28 mouse cellular contexts compared by ENCODE assay signal in genomic region chr12:118147521-118148033, GRCm38 (mm10). TPM values are rescaled to one million over a fixed set of nuclear protein-coding genes. Genes with fewer than 3 reads are reported as not detected.
DNase-seq lines count a peak whose midpoint lies in the region; ATAC-seq and TF ChIP-seq lines count a peak whose summit lies in the region.
"Had no signal": no experiment of that assay in that cellular context is flagged by ENCODE, and none has a peak within 500 bp of the region (broad histone marks: within the 10 kb centered on the region; RNA-seq: fewer than 3 reads in every experiment).

No protein-coding gene starts in this region.

- no peak for ATAC-seq in liver, embryonic 13.5 days (ENCODE audit: low read depth)
- ATAC-seq in liver, embryonic 11.5 days (replicated peaks; ENCODE audit: low FRiP score) = no peak
- ATAC-seq in intestine, embryonic 16.5 days = 0 out of 2 replicates have a peak, but pooled peaks have one; percentile 60
- peak; percentile 50 for ATAC-seq in stomach, embryonic 15.5 days (ENCODE audit: insufficient read depth, low FRiP score, low read depth)
- no peak for ATAC-seq in erythroblast, adult 5-6 weeks (replicated peaks; ENCODE audit: low FRiP score, poor library complexity, severe bottlenecking)
- ATAC-seq: activated CD4-positive, CD25-positive, alpha-beta regulatory T cell, adult 4 months; CD4-positive, CD25-positive, alpha-beta regulatory T cell, adult 4 months; forebrain, embryonic 13.5 days; forebrain, embryonic 16.5 days had no signal

- TF ChIP-seq CTCF in MEL (IDR thresholded peaks at IDR 0.05 in 2 of 3, conservative IDR thresholded peaks at IDR 0.05 in 1 of 3; ENCODE audit: control insufficient read depth in 1 of 3, insufficient read depth in 1 of 3, low read depth in 2 of 3, low read length in 3 of 3, poor library complexity in 1 of 3, severe bottlenecking in 1 of 3) = no peak

- H3K27me3 ChIP-seq in liver, embryonic 13.5 days = no peaks in the 10 kb centered on the region
- no peaks in the 10 kb centered on the region for H3K27me3 ChIP-seq in liver, embryonic 11.5 days (replicated peaks; ENCODE audit: control insufficient read depth, insufficient read depth, low read length)
- H3K27me3 ChIP-seq in MEL (ENCODE audit: control insufficient read depth in 1 of 2, insufficient read depth in 2 of 2, low read length in 2 of 2) = no peaks in the 10 kb centered on the region
- no peaks in the 10 kb centered on the region for H3K27me3 ChIP-seq in intestine, embryonic 16.5 days (replicated peaks; ENCODE audit: control insufficient read depth, insufficient read depth, low read length)
- no peaks in the 10 kb centered on the region for H3K27me3 ChIP-seq in stomach, embryonic 15.5 days (replicated peaks)
- H3K27me3 ChIP-seq: embryonic facial prominence, embryonic 13.5 days; forebrain, embryonic 13.5 days; heart, embryonic 13.5 days had no signal

- peak; percentile 32 to 53; a peak in 2 of 4 replicates for TF ChIP-seq EP300 in MEL (IDR thresholded peaks at IDR 0.05; ENCODE audit: low read depth in 1 of 2, low read length in 2 of 2)

- no peaks in the 10 kb centered on the region for H3K79me2 ChIP-seq in MEL (ENCODE audit: control insufficient read depth, insufficient read depth, low read length, poor library complexity)

- TF ChIP-seq RAD21 in MEL (IDR thresholded peaks at IDR 0.05; ENCODE audit: low read depth, low read length) = no peak

- H3K9me3 ChIP-seq in liver, embryonic 13.5 days (replicated peaks) = no peaks in the 10 kb centered on the region
- H3K9me3 ChIP-seq in liver, embryonic 11.5 days (ENCODE audit: control insufficient read depth, low read length) = no peaks in the 10 kb centered on the region
- no peaks in the 10 kb centered on the region for H3K9me3 ChIP-seq in MEL (replicated peaks; ENCODE audit: insufficient read depth, low read length)
- H3K9me3 ChIP-seq in intestine, embryonic 16.5 days (ENCODE audit: control insufficient read depth, low read length) = no peaks in the 10 kb centered on the region
- no peaks in the 10 kb centered on the region for H3K9me3 ChIP-seq in stomach, embryonic 15.5 days
- H3K9me3 ChIP-seq: embryonic facial prominence, embryonic 10.5 days; embryonic facial prominence, embryonic 13.5 days; forebrain, embryonic 10.5 days; forebrain, embryonic 13.5 days; heart, embryonic 10.5 days; heart, embryonic 13.5 days had no signal

- no peak overlapping the region for H3K4me3 ChIP-seq in liver, embryonic 13.5 days (replicated peaks)
- no peak overlapping the region for H3K4me3 ChIP-seq in liver, embryonic 11.5 days (ENCODE audit: low read depth, low read length)
- H3K4me3 ChIP-seq in MEL (ENCODE audit: control insufficient read depth in 1 of 2, insufficient read depth in 1 of 2, low read depth in 2 of 2, low read length in 2 of 2) = no peak overlapping the region
- H3K4me3 ChIP-seq in intestine, embryonic 16.5 days (ENCODE audit: low read length) = no peak overlapping the region
- no peak overlapping the region for H3K4me3 ChIP-seq in stomach, embryonic 15.5 days (replicated peaks)
- H3K4me3 ChIP-seq: embryonic facial prominence, embryonic 10.5 days; embryonic facial prominence, embryonic 13.5 days; forebrain, embryonic 10.5 days; forebrain, embryonic 13.5 days; heart, adult 2 months; heart, embryonic 10.5 days; heart, embryonic 13.5 days had no signal

- WGBS in liver, embryonic 13.5 days (ENCODE audit: insufficient replicate concordance) = 53% methylated on average over 2 of the region's 2 CpGs
- WGBS in liver, embryonic 11.5 days = 61% methylated on average over 2 of the region's 2 CpGs
- WGBS in intestine, embryonic 16.5 days = 54% methylated on average over 2 of the region's 2 CpGs
- WGBS in stomach, embryonic 15.5 days = 69% methylated on average over 2 of the region's 2 CpGs

- H3K27ac ChIP-seq in liver, embryonic 13.5 days = peak overlapping the region; percentile 43; the same call in 1 of the 2 replicates
- no peak overlapping the region for H3K27ac ChIP-seq in liver, embryonic 11.5 days (ENCODE audit: low read depth, low read length)
- no peak overlapping the region for H3K27ac ChIP-seq in MEL (ENCODE audit: control insufficient read depth, low read depth, low read length)
- H3K27ac ChIP-seq in intestine, embryonic 16.5 days (ENCODE audit: low read length) = no peak overlapping the region
- no peak overlapping the region for H3K27ac ChIP-seq in stomach, embryonic 15.5 days
- H3K27ac ChIP-seq: embryonic facial prominence, embryonic 10.5 days; embryonic facial prominence, embryonic 13.5 days; forebrain, embryonic 10.5 days; forebrain, embryonic 13.5 days; heart, adult 2 months; heart, embryonic 10.5 days; heart, embryonic 13.5 days; hindbrain, embryonic 14.5 days had no signal

- H3K9ac ChIP-seq in liver, embryonic 13.5 days = no peak overlapping the region
- no peak overlapping the region for H3K9ac ChIP-seq in liver, embryonic 11.5 days (ENCODE audit: low read depth, low read length)
- H3K9ac ChIP-seq in MEL (ENCODE audit: control insufficient read depth, low read depth, low read length, poor library complexity, severe bottlenecking) = no peak overlapping the region
- no peak overlapping the region for H3K9ac ChIP-seq in intestine, embryonic 16.5 days (ENCODE audit: low read depth, low read length)
- no peak overlapping the region for H3K9ac ChIP-seq in stomach, embryonic 15.5 days
- H3K9ac ChIP-seq: embryonic facial prominence, embryonic 13.5 days; forebrain, embryonic 13.5 days; heart, embryonic 13.5 days; hindbrain, embryonic 14.5 days had no signal

- DNase-seq in liver, embryonic 13.5 days = no peak
- DNase-seq in liver, embryonic 11.5 days (ENCODE audit: low spot score) = no peak
- DNase-seq in MEL (ENCODE audit: low read depth, low spot score) = no peak
- DNase-seq: adrenal gland, adult 8-10 months; adrenal gland, postnatal 25 days; cerebellum, adult 11-12 months; cerebellum, adult 8-10 months; cerebellum, postnatal 10 days; cerebellum, postnatal 36 days; embryo, embryonic 11 days; gastrocnemius, postnatal 10 days; gastrocnemius, postnatal 36 days; heart, adult 2 months; heart, postnatal 14 days; heart, postnatal 4 days had no signal

- TF ChIP-seq POLR2A in MEL (IDR thresholded peaks at IDR 0.05; ENCODE audit: control insufficient read depth in 1 of 2, insufficient read depth in 1 of 2, low read depth in 1 of 2, low read length in 2 of 2, poor library complexity in 1 of 2) = no peak

- H3K4me1 ChIP-seq in liver, embryonic 13.5 days (replicated peaks) = peaks cover 4% of the 10 kb centered on the region; the same call in 1 of the 2 replicates
- H3K4me1 ChIP-seq in liver, embryonic 11.5 days (replicated peaks; ENCODE audit: control insufficient read depth, insufficient read depth, low read length) = no peaks in the 10 kb centered on the region
- no peaks in the 10 kb centered on the region for H3K4me1 ChIP-seq in MEL (ENCODE audit: control insufficient read depth in 1 of 2, insufficient read depth in 2 of 2, low read length in 2 of 2)
- no peaks in the 10 kb centered on the region for H3K4me1 ChIP-seq in intestine, embryonic 16.5 days (ENCODE audit: control insufficient read depth, insufficient read depth, low read length)
- no peaks in the 10 kb centered on the region for H3K4me1 ChIP-seq in stomach, embryonic 15.5 days
- H3K4me1 ChIP-seq: embryonic facial prominence, embryonic 10.5 days; embryonic facial prominence, embryonic 13.5 days; forebrain, embryonic 10.5 days; forebrain, embryonic 13.5 days; heart, embryonic 10.5 days; heart, embryonic 13.5 days had no signal

- no peaks in the 10 kb centered on the region for H3K36me3 ChIP-seq in liver, embryonic 13.5 days
- no peaks in the 10 kb centered on the region for H3K36me3 ChIP-seq in liver, embryonic 11.5 days (ENCODE audit: control insufficient read depth, insufficient read depth, low read length)
- no peaks in the 10 kb centered on the region for H3K36me3 ChIP-seq in MEL (ENCODE audit: control insufficient read depth in 1 of 2, insufficient read depth in 2 of 2, low read length in 2 of 2)
- H3K36me3 ChIP-seq in intestine, embryonic 16.5 days (ENCODE audit: control insufficient read depth, insufficient read depth, low read length) = no peaks in the 10 kb centered on the region
- H3K36me3 ChIP-seq in stomach, embryonic 15.5 days = no peaks in the 10 kb centered on the region
- H3K36me3 ChIP-seq: embryonic facial prominence, embryonic 10.5 days; embryonic facial prominence, embryonic 13.5 days; forebrain, embryonic 10.5 days; heart, embryonic 10.5 days; heart, embryonic 13.5 days had no signal

- no peak overlapping the region for H3K4me2 ChIP-seq in liver, embryonic 13.5 days
- no peak overlapping the region for H3K4me2 ChIP-seq in liver, embryonic 11.5 days
- H3K4me2 ChIP-seq in intestine, embryonic 16.5 days (ENCODE audit: low read depth, low read length) = no peak overlapping the region
- H3K4me2 ChIP-seq in stomach, embryonic 15.5 days = no peak overlapping the region
- H3K4me2 ChIP-seq: embryonic facial prominence, embryonic 13.5 days; forebrain, embryonic 13.5 days; heart, embryonic 13.5 days; hindbrain, embryonic 14.5 days had no signal

TF ChIP-seq in MEL, 35 proteins besides CTCF, POLR2A, EP300 and RAD21 (continues in another document):
- peak; percentile 75 for TF ChIP-seq TCF12 (IDR thresholded peaks at IDR 0.05; ENCODE audit: low read depth, low read length)
- TF ChIP-seq NRF1 (IDR thresholded peaks at IDR 0.05; ENCODE audit: insufficient read depth, low read depth, low read length, poor library complexity, severe bottlenecking) = no peak
- TF ChIP-seq KAT2A (conservative IDR thresholded peaks at IDR 0.05; ENCODE audit: low read depth, low read length) = no peak
- TF ChIP-seq GATA1 (IDR thresholded peaks at IDR 0.05; ENCODE audit: low read depth, low read length) = peak; percentile 28; the same call in 1 of the 2 replicates
- TF ChIP-seq ZC3H11A (IDR thresholded peaks at IDR 0.05; ENCODE audit: low read depth, low read length) = no peak
- no peak for TF ChIP-seq E2F4 (IDR thresholded peaks at IDR 0.05; ENCODE audit: borderline replicate concordance, low read depth, low read length)
- no peak for TF ChIP-seq CHD1 (IDR thresholded peaks at IDR 0.05; ENCODE audit: low read depth, low read length)
- TF ChIP-seq ETS1 (IDR thresholded peaks at IDR 0.05; ENCODE audit: low read depth, low read length) = no peak
- TF ChIP-seq TAL1 (IDR thresholded peaks at IDR 0.05; ENCODE audit: low read length) = no peak

RNA-seq across cellular contexts. Expression of gene Dnah11, which starts 51.3 kb away (rescaled TPM):
- 0.02 and 0.07 TPM in 2 replicates for polyA plus RNA-seq in liver, embryonic 13.5 days (2015; fragmentation: Nextera tagmentation; extraction: Ambion mirVana)
- polyA plus RNA-seq in liver, embryonic 11.5 days (2014; fragmentation: Nextera tagmentation; extraction: Ambion mirVana) = 0.10 and 0.22 TPM in 2 replicates
- 0.72 and 0.77 TPM in 2 replicates for total RNA-seq in MEL (2012; rRNA removed)
- polyA plus RNA-seq in MEL (2012; ENCODE audit: insufficient read depth in 1 of 2, insufficient read length in 2 of 2, low read depth in 1 of 2, low replicate concordance in 2 of 2, missing spikeins in 1 of 2) = under 1 TPM in 1 of 2 experiments, not detected in 1; 0.11 TPM
- 0.09 and 0.15 TPM in 2 replicates for polyA plus RNA-seq in intestine, embryonic 16.5 days (2015; fragmentation: Nextera tagmentation; extraction: Ambion mirVana)
- 0.04 and 0.08 TPM in 2 replicates for polyA plus RNA-seq in stomach, embryonic 15.5 days (2015; fragmentation: Nextera tagmentation; extraction: Ambion mirVana)
- total RNA-seq in erythroblast, adult 5-6 weeks (2015; ENCODE audit: low replicate concordance) = not detected in 2 replicates
- total RNA-seq in erythroblast, adult 5-6 weeks (2017; ENCODE audit: low replicate concordance) = 0.14 TPM in 1 of 2 replicates, not detected in the other
- total RNA-seq: gastrocnemius, postnatal 36 days; heart, adult 2 months had no signal
- polyA plus RNA-seq: heart, embryonic 13.5 days had no signal

Comparison
In these comparisons a context has a peak if more than half of its experiments do, and no peak if none do; other contexts are left out.
1. ATAC-seq: peak in intestine, embryonic 16.5 days (single experiment) and stomach, embryonic 15.5 days (single experiment); none in liver, embryonic 13.5 days (single experiment), liver, embryonic 11.5 days (single experiment) and erythroblast, adult 5-6 weeks (single experiment).